Mouse (Mus musculus) ES-Bruce4 (cell line): Measurements from ENCODE around the gene Adig.

Experiments used
- CTCF ChIP-seq: IDR thresholded peaks from one replicate; pipeline ENCODE4 v1.8.1; 2011; ENCODE audit warnings: low read depth, low read length
- POLR2A ChIP-seq: IDR thresholded peaks from one replicate; pipeline ENCODE4 v1.8.1; 2011; ENCODE audit warnings: low read length; ENCODE audit not compliant: insufficient read depth

GRCm38 (mm10) chr2:158507046-158507445 is 4.6 kb downstream of the Adig start:
- TF ChIP-seq CTCF (no peak), POLR2A (no peak)
